Mouse (Mus musculus) ES-E14 (cell line): ENCODE measurements at regions not wholly inside any gene's neighbourhood (a gene's known extent, or its start where the extent isn't known, plus 50 kb on each side); places are given as distances from the start of the nearest gene placed in this dataset.

ENCODE experiments used
- CHD2 ChIP-seq: IDR thresholded peaks from 2 replicates; pipeline ENCODE4 v1.6.1; 2014; ENCODE audit warnings: mild to moderate bottlenecking, low read depth, low read length, inconsistent platforms
- HCFC1 ChIP-seq: IDR thresholded peaks from 2 replicates; pipeline ENCODE4 v1.6.1; 2012; ENCODE audit warnings: low read length, inconsistent platforms, borderline replicate concordance; ENCODE audit not compliant: insufficient read depth
- MAFK ChIP-seq: IDR thresholded peaks from 2 replicates; pipeline ENCODE4 v1.6.1; 2014; ENCODE audit warnings: mild to moderate bottlenecking, low read depth, low read length, inconsistent platforms; ENCODE audit not compliant: insufficient read depth
- ZC3H11A ChIP-seq: IDR thresholded peaks from 2 replicates; pipeline ENCODE4 v1.6.1; 2012; ENCODE audit warnings: low read depth, mild to moderate bottlenecking, inconsistent platforms, low read length, borderline replicate concordance

DNA sequence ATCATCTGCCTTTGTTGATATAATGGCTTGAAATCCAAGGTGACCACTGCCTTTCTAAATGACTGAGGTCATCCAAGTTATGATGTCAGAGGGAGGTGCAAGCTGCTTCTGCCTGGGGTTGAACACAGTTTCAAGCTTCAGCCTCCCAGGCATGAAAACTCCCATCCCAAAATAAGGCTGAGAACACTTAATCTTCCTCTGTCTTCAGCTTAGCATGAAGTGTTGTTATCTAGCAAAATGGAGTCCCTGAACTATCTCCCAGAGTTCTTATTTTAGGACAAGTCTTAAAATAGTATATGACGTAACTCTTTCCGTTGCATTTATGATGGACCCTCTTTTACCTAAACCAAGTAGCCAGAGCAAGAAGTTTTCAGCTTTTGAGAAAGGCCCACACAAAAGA is 631.1 kb upstream of the A1bg start:
- no peak for TF ChIP-seq ZC3H11A
- no peak for TF ChIP-seq MAFK
- TF ChIP-seq CHD2: no peak
- TF ChIP-seq HCFC1: no peak
